Mouse (Mus musculus): ENCODE results near the gene Gsk3b.
"Not testable (repeated sequence)": the region's sequence is repeated elsewhere in the genome, so short reads cannot be mapped to it uniquely, and the experiment has no call there.

The Gsk3b gene

DNA sequence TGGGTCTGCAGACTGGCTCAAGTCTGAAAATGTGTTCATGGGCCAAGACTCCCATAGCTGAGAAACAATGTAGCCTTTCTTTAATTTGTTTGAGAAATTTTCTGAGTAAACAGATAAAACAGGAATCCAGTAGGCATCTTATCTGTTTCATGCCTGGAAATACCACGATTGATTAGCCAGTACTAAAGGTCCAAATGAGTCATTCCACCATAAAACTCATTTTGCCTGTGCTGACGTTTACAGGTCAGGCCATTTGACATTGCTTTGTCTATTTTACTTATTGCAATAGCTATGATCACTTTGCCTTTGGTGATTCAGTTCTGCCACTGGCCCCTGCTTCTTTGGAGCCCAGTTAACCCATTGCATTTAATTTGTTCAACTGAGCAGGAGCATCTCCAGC is 11.8 kb downstream of the Gsk3b start:
- DNase-seq (ENCODE audit: low spot score), result no peak

GRCm38 (mm10) chr16:38105453-38105852 is 16.7 kb downstream of the Gsk3b start:
- no peak for DNase-seq (ENCODE audit: low spot score)

GRCm38 (mm10) chr16:38106542-38106941 is 17.7 kb downstream of the Gsk3b start:
- no peak for DNase-seq (ENCODE audit: low spot score)

GRCm38 (mm10) chr16:38110001-38110400 is 21.2 kb downstream of the Gsk3b start:
- no peak for DNase-seq (ENCODE audit: low spot score)

- DNase-seq (ENCODE audit: low spot score), result no peak
Measured at GRCm38 (mm10) chr16:38110575-38110974, 21.8 kb downstream of the Gsk3b start.

- no peak for DNase-seq (ENCODE audit: low spot score)
Measured at GRCm38 (mm10) chr16:38114074-38114473, 25.3 kb downstream of the Gsk3b start.

GRCm38 (mm10) chr16:38117909-38118308 is 29.1 kb downstream of the Gsk3b start:
- not testable (repeated sequence) for DNase-seq (ENCODE audit: low spot score)

DNA sequence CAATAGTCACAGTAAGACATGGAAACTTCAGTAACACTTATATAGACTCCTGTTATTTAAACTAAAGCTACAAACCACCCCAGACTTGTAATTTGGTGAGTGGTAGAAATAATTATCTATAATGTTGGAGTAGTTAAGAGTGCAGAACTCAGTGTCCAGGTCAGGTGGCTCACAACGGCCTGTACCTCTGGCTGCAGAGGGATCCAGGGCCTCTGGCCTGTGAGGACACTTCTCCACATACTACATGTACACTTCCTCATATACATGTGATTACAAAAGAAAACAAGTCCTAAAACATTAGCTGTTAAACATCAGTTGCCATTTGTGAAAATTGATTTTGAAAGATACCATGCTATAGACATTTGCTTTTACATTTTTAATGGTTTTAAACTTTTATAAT is 29.9 kb downstream of the Gsk3b start:
- DNase-seq (ENCODE audit: low spot score), result no peak

- no peak for DNase-seq (ENCODE audit: low spot score)
Measured at GRCm38 (mm10) chr16:38119286-38119685, 30.5 kb downstream of the Gsk3b start.

GRCm38 (mm10) chr16:38129171-38129570 is 40.4 kb downstream of the Gsk3b start:
- no peak for DNase-seq (ENCODE audit: low spot score)

GRCm38 (mm10) chr16:38131041-38131440 is 42.2 kb downstream of the Gsk3b start:
- DNase-seq (ENCODE audit: low spot score), result no peak

GRCm38 (mm10) chr16:38131756-38132155 is 43.0 kb downstream of the Gsk3b start:
- no peak for DNase-seq (ENCODE audit: low spot score)

DNA sequence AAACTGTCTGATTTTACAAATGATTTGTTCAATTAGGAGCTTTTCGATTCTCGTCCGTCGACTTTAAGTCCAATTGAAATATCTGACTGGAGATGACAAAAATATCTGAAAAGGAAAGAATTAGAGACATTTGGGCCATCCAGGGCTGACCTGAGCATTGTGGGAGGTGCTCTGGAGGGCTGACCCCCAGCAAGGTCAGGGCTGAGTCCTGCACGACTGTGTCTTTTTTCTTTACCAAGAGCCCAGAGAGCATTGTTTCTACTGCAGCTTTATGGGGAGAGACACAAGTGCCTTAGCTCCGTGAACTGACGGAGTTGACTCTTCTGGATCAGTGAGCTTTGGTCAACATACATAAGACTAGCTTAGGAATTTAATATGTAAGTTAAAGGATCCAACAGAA is 43.4 kb downstream of the Gsk3b start:
- no peak for DNase-seq (ENCODE audit: low spot score)

GRCm38 (mm10) chr16:38137296-38137695 is 48.5 kb downstream of the Gsk3b start:
- no peak for DNase-seq (ENCODE audit: low spot score)

DNA sequence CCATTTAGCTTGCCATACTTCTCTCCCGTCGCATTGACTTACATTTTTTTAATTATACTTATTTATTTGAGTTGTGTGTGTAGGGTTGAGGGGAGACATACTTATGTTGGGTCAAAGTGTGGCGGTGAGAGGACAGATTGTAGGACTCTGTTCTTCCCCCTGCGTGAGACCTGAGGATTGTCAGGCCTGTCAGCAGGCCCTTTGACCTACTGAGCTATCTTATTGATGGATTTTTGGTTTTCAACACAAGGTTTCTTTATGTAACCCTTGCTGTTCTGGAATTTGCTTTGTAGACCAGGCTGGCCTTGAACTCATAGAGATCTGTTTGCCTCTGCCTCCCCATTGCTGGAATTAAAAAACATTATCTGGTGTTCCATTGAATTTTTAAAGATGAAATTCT is 56.1 kb downstream of the Gsk3b start:
- no peak for DNase-seq (ENCODE audit: low spot score)

GRCm38 (mm10) chr16:38150555-38150954 is 61.8 kb downstream of the Gsk3b start:
- no peak for DNase-seq (ENCODE audit: low spot score)

- DNase-seq (ENCODE audit: low spot score), result no peak
Measured at GRCm38 (mm10) chr16:38157854-38158622, 69.2 kb downstream of the Gsk3b start.

GRCm38 (mm10) chr16:38162019-38162418 is 73.2 kb downstream of the Gsk3b start:
- no peak for DNase-seq (ENCODE audit: low spot score)

DNA sequence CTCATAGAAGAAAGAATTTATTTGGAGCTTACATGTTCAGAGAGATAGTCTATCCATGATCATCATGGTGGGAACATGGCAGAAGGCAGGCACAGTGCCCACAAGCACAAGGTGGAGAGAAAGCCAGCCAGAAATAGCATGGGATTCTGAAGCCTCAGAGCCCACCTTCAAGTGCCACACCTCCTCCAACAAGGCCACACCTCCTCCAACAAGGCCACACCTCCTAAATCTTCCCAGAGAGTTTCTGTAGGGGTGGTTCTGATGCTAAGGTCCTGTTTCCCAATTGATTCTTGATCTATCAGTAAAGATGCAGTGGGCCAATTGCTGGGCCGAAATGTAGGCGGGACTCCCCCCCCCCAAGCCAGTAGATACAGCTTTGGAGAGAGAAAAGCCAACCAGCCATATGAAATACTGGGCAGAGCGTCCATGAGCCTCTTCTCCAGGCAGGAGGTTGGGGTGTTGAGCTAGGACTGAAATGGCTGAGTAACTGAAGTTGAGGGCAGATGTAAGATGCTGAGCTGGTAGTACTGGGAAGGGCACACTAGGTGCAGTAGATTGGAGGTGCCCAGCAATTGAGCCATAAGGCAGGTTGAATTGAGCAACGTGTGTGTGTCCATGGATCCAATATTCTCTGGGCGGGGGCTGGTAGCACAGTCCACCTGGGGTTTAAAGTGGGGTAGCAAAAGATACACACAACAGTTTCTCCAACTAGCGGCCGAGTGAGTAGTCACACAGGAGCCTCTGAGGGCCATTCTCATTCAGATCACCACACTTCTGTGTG is 76.2 kb downstream of the Gsk3b start:
- DNase-seq (ENCODE audit: low spot score), result no peak

DNA sequence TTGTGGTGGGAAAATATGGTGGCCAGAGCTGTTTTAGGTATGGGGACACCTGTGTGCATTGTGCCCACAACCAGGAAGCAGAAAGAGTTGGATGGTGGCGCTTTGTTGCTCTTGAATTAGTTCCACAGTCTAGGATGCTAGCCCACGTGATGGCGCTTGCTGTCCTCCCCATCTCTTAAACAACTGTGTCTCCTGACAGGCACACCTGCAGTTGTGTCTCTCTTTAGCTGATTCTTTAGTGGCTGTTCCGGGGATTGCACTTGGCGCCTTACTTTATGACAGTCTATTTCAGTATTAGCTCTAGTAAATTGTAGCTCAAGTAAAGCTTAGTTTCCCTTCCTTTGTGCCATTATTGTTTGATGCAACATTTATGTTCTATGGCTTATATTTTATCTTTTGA is 80.2 kb downstream of the Gsk3b start:
- no peak for DNase-seq (ENCODE audit: low spot score)

- no peak for DNase-seq (ENCODE audit: low spot score)
Measured at GRCm38 (mm10) chr16:38179150-38179549, 90.3 kb downstream of the Gsk3b start.

DNA sequence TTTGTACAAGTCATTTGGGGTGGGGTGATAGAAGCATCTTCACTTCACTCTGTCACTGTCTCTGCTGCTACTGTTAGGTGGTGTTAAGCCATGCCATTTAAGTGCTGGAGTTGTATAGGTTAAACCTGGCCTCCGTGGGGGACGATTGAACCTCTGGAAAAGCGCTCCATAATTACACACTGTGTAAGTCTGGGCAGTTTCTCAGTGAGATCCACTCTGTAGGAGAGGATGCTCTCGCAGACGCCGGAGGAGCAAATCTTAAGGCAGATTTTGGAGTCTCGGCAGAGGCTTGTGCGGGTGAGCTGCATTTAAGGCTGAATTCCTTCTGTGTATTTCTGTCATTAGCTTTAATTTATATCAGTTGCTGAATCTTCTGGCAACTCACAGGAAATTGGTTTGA is 92.6 kb downstream of the Gsk3b start:
- DNase-seq (ENCODE audit: low spot score), result no peak

GRCm38 (mm10) chr16:38184657-38185269 is 96.0 kb downstream of the Gsk3b start:
- DNase-seq (ENCODE audit: low spot score), result no peak
